Mouse (Mus musculus): ENCODE data around the gene Il22ra2.

The Il22ra2 gene

DNA sequence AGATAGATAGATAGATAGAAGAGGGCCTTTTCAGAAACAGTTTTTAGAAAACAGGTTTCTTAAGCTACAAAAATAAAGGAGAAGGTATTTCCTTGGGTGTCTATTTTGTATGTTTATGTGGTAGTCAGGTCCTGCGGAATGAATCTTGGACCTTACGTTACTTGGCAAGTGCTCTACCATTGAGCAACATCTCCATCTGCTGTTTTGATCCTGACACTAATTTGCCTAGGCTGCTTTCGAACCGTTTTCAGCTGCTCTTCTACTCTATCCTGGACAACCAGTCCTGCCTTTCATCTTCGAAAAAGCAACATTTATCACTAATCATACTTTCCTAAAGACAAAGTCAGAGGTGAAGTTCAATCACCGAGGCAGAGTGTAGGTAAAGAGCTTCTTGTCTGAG is 18.6 kb upstream of the Il22ra2 start:
- no peak for DNase-seq

DNA sequence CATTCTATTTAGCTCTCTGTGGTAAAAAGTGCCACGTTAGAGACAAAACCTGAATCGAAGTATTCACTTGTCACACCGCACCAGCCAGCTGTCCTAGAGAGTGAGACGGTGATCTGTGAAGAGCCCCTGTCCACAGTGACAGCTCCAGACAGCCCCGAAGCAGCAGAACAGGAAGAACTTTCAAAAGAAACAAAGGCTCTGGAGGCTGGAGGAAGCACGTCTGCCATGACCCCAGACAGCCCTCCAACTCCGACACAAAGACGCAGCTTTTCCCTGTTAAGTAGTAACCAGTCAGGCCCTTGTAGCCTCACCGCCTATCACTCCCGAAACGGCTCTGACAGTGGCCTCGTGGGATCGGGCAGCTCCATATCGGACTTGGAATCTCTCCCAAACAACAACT is 12.7 kb upstream of the Il22ra2 start:
- peak; percentile 29 for DNase-seq

DNA sequence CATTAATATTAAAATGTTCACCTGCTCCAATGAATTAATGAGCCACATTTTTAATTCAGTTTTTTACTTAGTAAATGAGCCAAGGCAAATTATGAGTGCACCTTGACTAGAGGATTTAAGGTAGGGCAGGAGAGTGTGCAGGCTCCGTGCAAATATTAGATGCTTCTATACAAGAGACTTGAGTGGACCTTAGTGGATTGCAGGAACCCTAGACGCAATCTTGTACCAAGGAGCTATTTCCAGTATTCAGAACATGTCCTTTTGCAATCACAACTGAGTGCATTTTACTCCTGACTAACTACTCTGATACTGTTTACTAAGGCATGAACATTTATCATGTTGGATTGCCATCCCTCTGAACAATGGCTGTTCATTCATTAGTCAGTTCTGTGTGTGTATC is 10.2 kb upstream of the Il22ra2 start:
- no peak for DNase-seq

DNA sequence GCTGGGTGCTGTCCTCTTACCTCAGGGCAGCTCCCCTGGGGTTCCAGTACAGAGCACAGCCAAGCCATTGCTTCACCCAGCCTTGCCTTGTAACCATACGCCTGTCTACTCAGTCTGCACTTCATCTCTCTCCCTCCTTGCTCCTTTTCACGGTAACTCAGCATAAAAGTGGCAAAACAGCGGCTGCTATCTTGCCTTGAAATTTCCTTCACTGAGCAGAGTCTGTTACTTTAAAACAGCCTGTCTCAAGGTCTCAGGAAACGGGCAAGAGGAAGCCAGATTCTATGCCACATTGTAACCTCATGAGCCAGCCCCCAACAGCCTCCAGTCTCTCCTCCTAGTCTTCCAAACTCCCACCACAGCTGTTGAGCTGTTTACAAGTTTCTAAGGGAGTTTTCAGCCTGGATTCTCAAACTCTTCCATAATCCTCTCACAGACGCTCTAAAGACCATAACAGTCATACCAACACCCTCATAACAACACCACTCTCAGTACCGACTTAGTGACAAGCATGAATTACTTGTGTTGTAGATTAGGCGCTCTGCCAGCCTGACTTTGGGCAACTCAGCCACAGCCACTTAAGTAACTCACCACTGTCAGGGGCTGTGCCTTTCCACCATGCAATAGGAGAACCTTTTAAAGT is 8.6 kb upstream of the Il22ra2 start:
- DNase-seq: peak; percentile 10

DNA sequence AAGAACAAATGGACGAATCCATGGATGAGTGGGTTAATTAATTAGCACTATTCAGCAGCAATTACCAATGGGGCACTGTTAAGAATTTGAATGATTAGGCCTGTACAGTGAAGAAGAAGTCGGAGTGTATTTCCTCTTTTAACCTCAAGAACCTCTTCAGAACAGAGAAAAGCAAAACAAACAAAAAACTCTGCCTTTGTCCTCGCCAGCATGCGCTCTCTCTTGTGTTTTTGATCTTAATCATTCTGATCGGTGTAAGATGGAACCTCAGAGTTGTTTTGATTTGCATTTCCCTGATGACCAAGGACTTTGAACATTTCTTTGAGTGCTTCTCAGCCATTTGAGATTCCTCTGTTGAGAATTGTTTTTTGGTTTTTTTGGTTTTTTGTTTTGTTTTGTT is 2.1 kb upstream of the Il22ra2 start:
- DNase-seq: no peak

DNA sequence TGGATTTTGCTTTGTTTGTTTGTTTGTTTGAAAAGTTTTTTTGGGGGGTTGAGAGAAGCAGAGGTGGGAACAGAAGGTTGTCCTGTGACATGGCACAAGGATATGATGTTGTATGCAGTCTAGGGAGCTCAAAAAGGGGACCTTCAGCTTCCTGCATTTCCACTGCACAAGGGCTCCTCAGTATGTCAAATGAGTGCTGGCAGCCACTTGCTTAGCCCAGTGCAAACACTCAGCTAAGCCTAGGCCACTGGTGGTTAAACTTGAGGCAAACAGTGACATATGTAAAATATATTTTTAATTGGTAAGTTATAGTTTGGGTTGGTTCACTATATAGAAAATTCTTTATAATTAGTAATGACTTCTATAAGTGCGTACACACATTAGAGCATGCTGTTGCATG is 2.8 kb downstream of the Il22ra2 start:
- DNase-seq: no peak

DNA sequence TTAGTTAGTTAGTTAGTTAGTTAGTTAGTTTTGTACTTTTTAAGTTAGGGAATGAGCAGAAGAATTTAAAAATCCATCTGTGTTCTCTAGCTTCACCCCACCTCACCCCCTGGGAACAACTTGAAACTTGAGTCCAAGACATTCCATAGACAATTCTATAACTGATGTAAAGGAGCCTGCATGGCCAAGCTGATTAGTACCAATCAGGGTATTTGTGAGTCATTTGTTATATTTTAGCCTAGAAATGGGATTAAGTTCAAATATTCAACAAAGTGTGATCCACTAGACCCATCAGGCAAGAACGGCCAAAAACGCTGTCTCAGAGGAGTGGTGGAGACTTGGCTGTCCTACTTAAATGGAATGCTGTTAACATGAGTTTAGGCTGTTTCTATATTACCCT is 5.5 kb downstream of the Il22ra2 start:
- DNase-seq: no peak

DNA sequence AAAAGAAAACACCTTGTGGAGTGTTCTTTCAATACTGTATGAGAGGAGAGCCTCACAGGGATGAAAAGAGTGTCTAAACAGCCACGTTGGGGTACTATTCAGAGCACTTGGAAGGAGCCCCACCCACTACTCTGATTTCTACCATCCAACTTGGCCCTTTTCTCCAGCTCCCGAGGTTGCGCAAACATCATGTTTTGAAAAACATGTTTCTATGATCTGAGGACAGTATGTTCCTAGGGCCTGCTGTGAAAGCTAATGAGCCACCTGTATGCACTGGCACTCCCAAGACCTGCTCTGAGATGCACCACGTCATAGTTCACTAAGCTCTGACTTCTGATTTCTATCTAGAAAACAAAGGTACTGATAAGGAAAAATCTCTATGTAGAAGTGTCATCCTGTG is 6.0 kb downstream of the Il22ra2 start:
- no peak for DNase-seq

DNA sequence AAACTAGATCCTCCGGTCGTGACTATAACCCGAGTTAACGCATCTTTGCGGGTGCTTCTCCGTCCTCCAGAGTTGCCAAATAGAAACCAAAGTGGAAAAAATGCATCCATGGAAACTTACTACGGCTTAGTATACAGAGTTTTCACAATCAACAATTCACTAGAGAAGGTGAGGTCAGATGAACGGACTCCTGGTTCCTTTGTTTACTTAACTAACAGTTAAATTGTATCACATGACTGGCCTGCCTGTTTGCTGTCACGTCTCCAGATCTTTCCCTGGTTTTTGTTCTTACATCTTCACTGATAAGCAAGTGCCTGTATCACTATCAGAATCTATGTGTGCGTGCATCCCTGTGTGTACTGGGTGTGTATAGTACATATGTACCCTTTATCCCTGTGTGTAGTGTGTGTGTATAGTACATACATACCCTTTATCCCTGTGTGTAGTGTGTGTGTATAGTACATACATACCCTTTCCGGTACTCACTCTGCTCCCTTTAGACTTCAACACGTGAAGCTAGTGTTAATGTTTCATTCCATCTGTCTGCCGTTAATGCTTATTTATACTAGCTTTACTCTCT is 9.9 kb downstream of the Il22ra2 start:
- no peak for DNase-seq

DNA sequence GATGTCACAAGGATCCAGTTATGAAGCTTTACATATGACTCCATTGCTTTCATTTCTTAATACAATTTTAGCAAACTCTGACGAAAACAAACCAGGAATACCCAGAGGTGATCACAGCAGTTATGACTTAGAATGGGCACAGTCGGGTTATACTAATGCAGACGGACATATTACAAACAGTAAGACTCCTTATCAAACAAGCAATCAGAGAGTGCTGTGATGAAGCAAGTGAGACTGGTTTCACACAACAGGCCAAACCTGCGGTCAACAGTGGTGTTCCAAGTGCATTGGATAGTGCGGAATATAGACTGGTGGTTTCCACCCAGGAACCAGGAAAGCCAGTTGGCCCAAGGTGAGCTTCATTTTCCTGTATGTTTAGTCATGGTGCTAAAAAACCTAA is 17.1 kb downstream of the Il22ra2 start:
- no peak for DNase-seq

DNA sequence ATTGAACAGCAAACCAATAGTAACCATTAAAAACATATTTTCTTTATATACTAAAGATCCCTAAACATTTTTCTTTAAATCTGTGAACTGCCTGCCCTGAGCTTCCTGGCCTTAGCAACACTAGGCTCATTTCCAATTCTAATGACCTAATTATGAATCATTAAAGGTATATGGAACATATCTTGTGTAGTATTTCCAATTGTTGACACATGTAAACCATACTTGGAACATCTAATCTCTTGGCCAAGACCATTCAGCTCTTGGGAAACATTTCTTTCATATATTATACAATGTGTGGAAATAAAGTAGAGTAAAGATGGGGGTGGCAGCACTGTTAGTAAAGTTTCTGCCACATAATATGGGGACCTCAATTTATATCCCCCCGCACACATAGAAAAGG is 17.8 kb downstream of the Il22ra2 start:
- no peak for DNase-seq

DNA sequence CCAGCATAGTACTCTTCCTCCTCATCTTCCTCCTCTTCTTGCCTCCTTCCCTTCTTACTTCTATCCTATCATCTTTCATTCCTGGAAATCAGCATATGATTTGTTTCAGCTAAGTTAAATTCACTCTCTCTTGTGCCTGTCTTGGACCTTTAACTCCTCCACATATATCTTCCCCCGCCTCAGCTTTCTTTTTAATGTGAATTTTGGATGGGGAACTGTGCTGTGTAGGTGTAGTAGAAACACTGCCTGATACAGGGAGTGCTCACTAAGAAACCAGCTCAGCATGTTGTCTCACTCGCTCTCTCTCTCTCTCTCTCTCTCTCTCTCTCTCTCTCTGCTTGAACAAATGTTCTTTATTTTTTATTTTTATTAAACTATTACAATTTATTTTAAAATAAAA is 23.3 kb downstream of the Il22ra2 start:
- no peak for DNase-seq

DNA sequence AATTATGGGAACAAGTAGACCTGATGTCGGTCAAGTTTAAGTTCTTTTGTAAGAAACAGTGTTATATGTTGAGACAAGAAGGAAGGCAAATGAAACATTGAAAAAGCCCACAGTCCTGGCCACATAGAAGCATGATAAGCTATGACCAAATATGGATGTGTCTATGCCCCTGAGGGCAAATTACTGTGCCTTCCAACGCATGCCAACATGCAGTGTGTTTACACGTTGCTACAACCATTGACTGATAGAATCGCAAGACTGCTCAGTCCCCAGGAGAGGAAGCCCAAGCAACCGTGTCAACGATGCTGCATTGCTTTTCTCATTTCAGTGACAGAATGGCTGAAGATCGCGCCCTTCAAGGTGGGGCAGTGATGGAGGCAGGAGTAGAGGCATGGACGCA is 35.6 kb downstream of the Il22ra2 start:
- DNase-seq: no peak

DNA sequence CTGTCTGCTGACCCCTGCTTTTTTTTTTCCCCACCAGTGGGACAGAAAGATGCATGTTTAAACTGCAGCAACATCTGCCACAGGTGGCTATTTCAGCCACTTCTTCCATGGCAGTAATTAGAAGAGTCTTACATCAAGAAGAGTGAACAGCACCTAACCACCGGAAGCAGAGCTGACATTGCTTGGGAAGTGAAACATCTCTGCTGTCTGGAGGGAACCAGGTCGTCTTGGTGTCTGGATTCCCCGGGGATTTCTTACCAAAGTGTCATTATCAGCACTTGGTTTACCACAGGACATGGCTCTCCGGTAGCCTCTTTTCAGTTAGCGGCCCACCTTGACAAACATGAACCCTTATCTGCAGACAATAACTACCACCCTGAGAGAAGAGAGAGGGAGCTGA is 38.2 kb downstream of the Il22ra2 start:
- DNase-seq: no peak

DNA sequence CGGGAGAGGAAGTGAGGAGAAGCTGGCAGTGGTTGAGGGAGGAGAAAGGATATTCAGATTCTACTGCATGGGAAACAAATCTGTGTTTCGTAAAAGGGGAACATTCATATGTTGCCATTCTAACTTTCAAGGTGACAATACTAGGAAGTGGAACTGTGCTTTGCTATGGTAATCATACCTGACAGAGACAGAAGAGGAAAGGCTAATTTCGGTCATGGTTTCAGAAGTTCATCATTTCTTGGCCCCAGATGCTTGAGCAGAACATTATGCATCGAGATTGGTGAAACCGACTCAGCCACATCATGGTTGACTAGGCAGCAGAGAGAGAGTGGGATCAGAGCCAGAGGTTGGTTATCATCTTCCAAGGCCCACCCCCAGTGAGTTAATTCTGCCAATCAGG is 47.2 kb downstream of the Il22ra2 start:
- no peak for DNase-seq

DNA sequence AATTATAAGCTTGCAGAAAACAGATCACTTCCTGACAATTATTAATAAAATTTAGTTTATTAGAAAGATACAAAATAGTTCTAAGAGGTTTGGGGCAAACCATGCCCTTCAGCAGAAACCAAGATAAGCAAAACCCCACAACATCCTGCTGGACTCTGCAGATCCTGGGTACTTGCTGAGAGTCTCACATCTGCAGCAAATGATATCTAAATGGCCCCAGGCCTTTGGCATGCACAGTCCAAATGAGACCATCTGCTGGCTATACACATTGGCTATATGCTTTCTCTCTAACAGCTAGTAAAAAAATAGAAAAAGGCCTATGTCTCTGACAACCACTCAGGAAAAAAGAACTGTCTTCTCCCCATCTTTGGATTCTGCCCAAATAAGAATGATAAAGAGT is 50.2 kb downstream of the Il22ra2 start:
- no peak for DNase-seq

DNA sequence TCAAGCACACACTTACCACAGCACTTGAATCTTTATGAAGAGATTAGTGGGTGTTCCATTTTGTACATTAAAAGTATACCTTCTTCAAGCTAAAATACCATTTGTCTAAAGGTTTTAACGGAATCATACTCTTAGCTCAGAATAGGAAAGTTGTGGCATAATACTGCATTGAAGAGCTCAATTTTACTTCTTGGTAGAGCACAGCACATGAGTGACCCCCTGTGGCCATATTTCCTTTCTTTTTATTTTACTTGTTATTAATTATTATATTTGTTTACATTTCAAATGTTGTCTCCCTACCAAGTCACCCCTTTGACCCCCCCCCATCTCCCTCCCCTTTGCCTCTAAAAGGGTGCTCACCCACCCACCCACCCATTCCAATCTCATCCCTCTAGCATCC is 51.3 kb downstream of the Il22ra2 start:
- DNase-seq: no peak

All from embryo, embryonic 11 days (tissue).